Mouse (Mus musculus): ENCODE data around the gene Dmrtc1c1. TPM values are rescaled to one million over a fixed set of nuclear protein-coding genes. Genes with fewer than 3 reads are reported as not detected.

Dmrtc1c1 gene
- not detected in 2 replicates for polyA plus RNA-seq (2015; fragmentation: Nextera tagmentation; extraction: Ambion mirVana)

DNA sequence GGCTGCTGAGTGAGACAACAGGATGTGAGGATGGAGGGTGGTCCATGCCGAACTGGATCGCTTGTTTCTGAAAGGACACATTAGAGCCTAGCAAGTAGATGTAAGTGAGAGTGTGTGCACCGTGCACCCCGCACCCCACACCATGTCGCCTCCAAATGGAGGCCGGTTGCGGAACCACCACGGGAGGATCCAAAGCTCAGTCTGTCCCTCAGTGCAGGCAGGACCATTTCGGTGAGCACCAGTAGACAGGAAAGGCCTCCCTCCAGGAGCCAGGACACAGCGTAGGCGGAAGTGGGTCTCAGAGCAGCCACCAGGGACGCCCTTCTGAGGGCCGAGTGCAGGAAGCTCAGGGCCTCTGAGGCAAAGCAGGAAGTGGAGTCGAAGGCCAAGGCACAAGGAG, at the start of gene Dmrtc1c1:
Gene Dmrtc1c1 (plus strand): TSS at position 301 of the 400 bp plus-strand sequence.

DNA sequence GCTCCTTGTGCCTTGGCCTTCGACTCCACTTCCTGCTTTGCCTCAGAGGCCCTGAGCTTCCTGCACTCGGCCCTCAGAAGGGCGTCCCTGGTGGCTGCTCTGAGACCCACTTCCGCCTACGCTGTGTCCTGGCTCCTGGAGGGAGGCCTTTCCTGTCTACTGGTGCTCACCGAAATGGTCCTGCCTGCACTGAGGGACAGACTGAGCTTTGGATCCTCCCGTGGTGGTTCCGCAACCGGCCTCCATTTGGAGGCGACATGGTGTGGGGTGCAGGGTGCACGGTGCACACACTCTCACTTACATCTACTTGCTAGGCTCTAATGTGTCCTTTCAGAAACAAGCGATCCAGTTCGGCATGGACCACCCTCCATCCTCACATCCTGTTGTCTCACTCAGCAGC, 51.8 kb downstream of the Dmrtc1c1 start, which contains the start of gene Dmrtc1c2:
Gene Dmrtc1c2 (minus strand): TSS at position 101 of the 400 bp plus-strand sequence.

Other genes with a start within 250 kb of the Dmrtc1c1 start
- 6.5 and 6.8 TPM in 2 replicates for gene Phka1, start 158.7 kb upstream of the Dmrtc1c1 start, polyA plus RNA-seq (2015; fragmentation: Nextera tagmentation; extraction: Ambion mirVana)
- not detected in 2 replicates for gene Gm3880, start 116.0 kb upstream of the Dmrtc1c1 start, polyA plus RNA-seq (2015; fragmentation: Nextera tagmentation; extraction: Ambion mirVana)
- gene Gm9112, start 95.3 kb upstream of the Dmrtc1c1 start, polyA plus RNA-seq (2015; fragmentation: Nextera tagmentation; extraction: Ambion mirVana): not detected in 2 replicates
- gene Dmrtc1b, start 95.1 kb upstream of the Dmrtc1c1 start, polyA plus RNA-seq (2015; fragmentation: Nextera tagmentation; extraction: Ambion mirVana): not detected in 2 replicates
- gene Dmrtc1c2, start 51.7 kb downstream of the Dmrtc1c1 start, polyA plus RNA-seq (2015; fragmentation: Nextera tagmentation; extraction: Ambion mirVana): not detected in 2 replicates
- gene 1700031F05Rik, start 65.0 kb downstream of the Dmrtc1c1 start, polyA plus RNA-seq (2015; fragmentation: Nextera tagmentation; extraction: Ambion mirVana): not detected in 2 replicates
- 2.9 and 3.3 TPM in 2 replicates for gene Dmrtc1a, start 105.7 kb downstream of the Dmrtc1c1 start, polyA plus RNA-seq (2015; fragmentation: Nextera tagmentation; extraction: Ambion mirVana)
- not detected in 2 replicates for gene 1700011M02Rik, start 105.9 kb downstream of the Dmrtc1c1 start, polyA plus RNA-seq (2015; fragmentation: Nextera tagmentation; extraction: Ambion mirVana)
- gene 1700018G05Rik, start 125.4 kb downstream of the Dmrtc1c1 start, polyA plus RNA-seq (2015; fragmentation: Nextera tagmentation; extraction: Ambion mirVana): not detected in 2 replicates

Data from neural tube, postnatal 0 days (tissue).